Mouse (Mus musculus): ENCODE results near the gene Pnmal2.

DNA sequence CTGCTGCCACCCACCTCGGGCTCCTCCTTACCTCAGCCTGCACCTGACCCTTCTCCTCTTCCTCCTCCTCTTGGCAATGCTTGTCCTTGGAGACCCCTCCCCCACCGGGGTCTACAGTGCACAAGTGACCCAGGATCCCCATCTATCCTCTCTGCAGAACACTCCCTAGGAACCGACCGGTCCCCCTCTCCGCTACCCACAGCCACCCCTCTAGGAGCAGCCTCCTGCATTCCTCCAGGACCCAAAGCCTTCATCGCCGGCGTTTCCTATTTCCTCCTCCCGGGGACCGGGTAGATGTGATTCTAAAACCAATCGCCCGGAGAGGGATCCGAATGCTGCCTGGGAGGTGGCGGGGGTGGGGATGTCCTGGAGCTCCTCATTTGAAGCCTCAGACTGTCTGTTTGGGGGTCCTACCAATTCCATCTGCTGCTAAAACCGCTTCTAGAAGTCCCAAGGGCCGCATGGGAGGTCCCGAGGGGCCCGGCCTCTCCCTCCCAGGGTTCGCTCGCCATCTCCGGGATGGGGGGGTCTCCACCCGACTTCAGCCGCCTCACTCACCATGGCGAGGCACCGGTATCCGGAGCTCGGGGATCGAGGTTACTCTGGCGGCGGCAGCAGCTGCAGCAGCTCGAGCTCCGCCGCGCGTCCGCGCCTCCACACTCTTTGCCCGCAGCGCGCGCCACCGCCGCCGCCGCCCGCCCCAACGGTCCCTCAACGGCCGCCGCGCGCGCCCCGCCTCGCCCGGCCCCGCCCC, 21.0 kb upstream of the Pnmal2 start:
- TF ChIP-seq CTCF (IDR thresholded peaks at IDR 0.05; ENCODE audit: low read depth) (no peak), EP300 (IDR thresholded peaks at IDR 0.05; ENCODE audit: low read depth) (no peak)
